ENCODE assay signal across 10 mouse cellular contexts in the genomic region with DNA sequence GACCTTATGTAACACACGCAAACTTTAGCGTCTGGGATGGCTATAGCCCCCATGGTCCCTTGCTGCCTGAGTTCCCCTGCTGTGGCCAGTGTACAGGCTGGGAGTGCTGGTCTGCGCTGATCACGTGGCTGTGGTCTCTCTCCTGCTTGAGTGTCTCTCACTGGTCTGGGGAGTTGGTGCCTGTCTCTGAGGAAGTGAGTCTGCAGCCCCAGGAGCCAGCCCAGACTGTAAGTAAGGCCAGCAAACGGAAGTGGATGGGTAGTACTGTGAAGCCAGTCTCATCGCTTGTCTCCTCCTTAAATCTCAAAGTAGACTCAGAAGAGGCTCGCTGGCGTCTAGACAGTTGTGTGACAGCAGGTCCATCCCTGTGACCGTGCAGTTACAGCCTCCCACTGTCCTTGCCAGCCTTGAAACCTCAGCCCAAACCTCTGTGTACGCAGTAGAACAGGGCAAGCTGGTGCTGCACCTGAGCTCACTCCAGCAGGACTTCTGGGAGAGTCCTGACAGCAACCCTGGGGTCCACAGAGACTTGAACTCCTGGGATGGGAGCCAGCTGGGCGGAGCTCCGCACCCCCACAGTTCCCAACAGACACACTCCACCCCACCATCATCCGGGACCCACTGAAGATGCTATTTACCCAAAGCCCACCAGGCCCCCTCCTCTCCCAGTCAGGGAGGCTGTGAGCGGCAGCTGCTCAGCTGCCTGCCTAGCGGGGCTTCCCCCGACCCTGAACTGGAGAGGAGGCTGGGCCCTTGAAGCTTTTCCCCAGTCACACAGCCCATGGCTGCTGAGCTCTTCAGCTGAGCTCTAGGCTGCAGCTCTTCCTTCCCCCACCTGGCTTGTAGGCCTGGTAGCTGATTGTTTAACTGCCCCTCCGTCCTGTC. TPM values are rescaled to one million over a fixed set of nuclear protein-coding genes. Genes with fewer than 3 reads are reported as not detected.
A peak's percentile ranks its signal among the peaks of the same experiment; 100 is the strongest.
DNase-seq lines count a peak whose midpoint lies in the region; ATAC-seq and TF ChIP-seq lines count a peak whose summit lies in the region.
"Had no signal": no experiment of that assay in that cellular context is flagged by ENCODE, and none has a peak within 500 bp of the region (broad histone marks: within the 10 kb centered on the region; RNA-seq: fewer than 3 reads in every experiment).

No protein-coding gene starts in this region.

- ATAC-seq in lung, embryonic 14.5 days (ENCODE audit: insufficient read depth), result peak; percentile 23; the same call in 1 of the 2 replicates
- ATAC-seq in hindbrain, embryonic 12.5 days (ENCODE audit: low FRiP score), result peak; percentile 63

- H3K4me2 ChIP-seq in lung, embryonic 14.5 days, result no peak overlapping the region
- H3K4me2 ChIP-seq in hindbrain, embryonic 12.5 days (replicated peaks), result no peak overlapping the region

- no peaks in the 10 kb centered on the region for H3K9me3 ChIP-seq in lung, embryonic 14.5 days (ENCODE audit: low read depth, low read length)
- H3K9me3 ChIP-seq in hindbrain, embryonic 12.5 days (replicated peaks), result no peaks in the 10 kb centered on the region

- intact Hi-C loops in gastrocnemius, adult 2 months (cut with DNase I), result no loop called here
- intact Hi-C loops in gastrocnemius, postnatal 36 days (cut with DNase I), result no loop called here

- H3K4me1 ChIP-seq in lung, embryonic 14.5 days (ENCODE audit: insufficient read depth), result peaks cover 6% of the 10 kb centered on the region
- H3K4me1 ChIP-seq in hindbrain, embryonic 12.5 days, result peaks cover 31% of the 10 kb centered on the region
- peaks cover 6% of the 10 kb centered on the region; the same call in 1 of the 2 replicates for H3K4me1 ChIP-seq in kidney, adult 2 months (ENCODE audit: control insufficient read depth, insufficient read depth, low read length)

- H3K27me3 ChIP-seq in lung, embryonic 14.5 days (ENCODE audit: insufficient read depth, low read length), result no peaks in the 10 kb centered on the region
- H3K27me3 ChIP-seq in hindbrain, embryonic 12.5 days, result no peaks in the 10 kb centered on the region
- H3K27me3 ChIP-seq in kidney, adult 2 months (replicated peaks; ENCODE audit: control insufficient read depth, insufficient read depth, low read length), result no peaks in the 10 kb centered on the region

- WGBS in lung, embryonic 14.5 days, result 50% methylated on average over 17 of the region's 17 CpGs
- 70% methylated on average over 17 of the region's 17 CpGs for WGBS in hindbrain, embryonic 12.5 days
- 79% methylated on average over 17 of the region's 17 CpGs for WGBS in kidney, adult 2 months

- no peak overlapping the region for H3K4me3 ChIP-seq in gastrocnemius, adult 2 months
- H3K4me3 ChIP-seq in lung, embryonic 14.5 days (ENCODE audit: low read depth, low read length), result no peak overlapping the region
- H3K4me3 ChIP-seq in hindbrain, embryonic 12.5 days, result no peak overlapping the region
- no peak overlapping the region for H3K4me3 ChIP-seq in kidney, adult 2 months (ENCODE audit: insufficient read depth, low read depth, low read length)
- H3K4me3 ChIP-seq: heart, adult 2 months had no signal

- H3K9ac ChIP-seq in lung, embryonic 14.5 days, result 0 out of 2 replicates have a peak overlapping the region, but pooled peaks have one; percentile 18
- 0 out of 2 replicates have a peak overlapping the region, but pooled peaks have one; percentile 13 for H3K9ac ChIP-seq in hindbrain, embryonic 12.5 days
- H3K9ac ChIP-seq: liver, embryonic 14.5 days had no signal

- no peak for DNase-seq in gastrocnemius, adult 2 months
- DNase-seq in gastrocnemius, postnatal 36 days, result no peak
- no peak for DNase-seq in lung, embryonic 14.5 days
- DNase-seq in lung, postnatal 25 days (ENCODE audit: low spot score), result no peak
- DNase-seq in natural killer cell, adult 2 months (ENCODE audit: low spot score in 2 of 2), result peak; percentile 49 to 56
- no peak for DNase-seq in adrenal gland, adult 8-10 months
- DNase-seq in kidney, adult 2 months, result no peak

- peak overlapping the region; percentile 87 for H3K27ac ChIP-seq in gastrocnemius, adult 2 months
- peak overlapping the region; percentile 24; the same call in 1 of the 2 replicates for H3K27ac ChIP-seq in lung, embryonic 14.5 days (ENCODE audit: low read depth)
- H3K27ac ChIP-seq in hindbrain, embryonic 12.5 days, result peak overlapping the region; percentile 66
- H3K27ac ChIP-seq in kidney, adult 2 months (ENCODE audit: insufficient read depth, low read depth, low read length), result no peak overlapping the region
- H3K27ac ChIP-seq: heart, adult 2 months; liver, embryonic 14.5 days had no signal

- no peak for TF ChIP-seq POLR2A in kidney, adult 2 months (IDR thresholded peaks at IDR 0.05; ENCODE audit: low read depth, low read length)

- no peak for TF ChIP-seq CTCF in gastrocnemius, adult 2 months (IDR thresholded peaks at IDR 0.05)
- no peak for TF ChIP-seq CTCF in lung, embryonic 14.5 days (IDR thresholded peaks at IDR 0.05; ENCODE audit: low read depth)
- TF ChIP-seq CTCF in kidney, adult 2 months (conservative IDR thresholded peaks at IDR 0.05; ENCODE audit: insufficient read depth, insufficient read length, low read depth, low read length), result no peak

- peaks cover 10% of the 10 kb centered on the region; the same call in 1 of the 2 replicates for H3K36me3 ChIP-seq in lung, embryonic 14.5 days (ENCODE audit: insufficient read depth)
- 0 out of 2 replicates have a peak, but pooled peaks cover 5% of the 10 kb centered on the region for H3K36me3 ChIP-seq in hindbrain, embryonic 12.5 days
- H3K36me3 ChIP-seq in kidney, adult 2 months (ENCODE audit: control insufficient read depth, insufficient read depth, low read length), result no peaks in the 10 kb centered on the region

RNA-seq across cellular contexts. Expression of a gene that starts 18.6 kb away (rescaled TPM):
- 10 to 100 TPM in 1 of 2 experiments, 1 to 10 TPM in 1; 9.4 to 11.2 TPM for total RNA-seq in gastrocnemius, adult 2 months (2021)
- 10 to 100 TPM in 1 of 2 experiments, 1 to 10 TPM in 1; 7.0 to 10.3 TPM for total RNA-seq in gastrocnemius, postnatal 36 days (2021)
- polyA plus RNA-seq in lung, embryonic 14.5 days (2014; fragmentation: Nextera tagmentation; extraction: Ambion mirVana), result 28.2 and 35.3 TPM in 2 replicates
- 24.7 and 28.3 TPM in 2 replicates for polyA plus RNA-seq in hindbrain, embryonic 12.5 days (2016; fragmentation: Nextera tagmentation; extraction: Ambion mirVana)
- 10 to 100 TPM; 24.9 to 45.2 (median 36.2) TPM for total RNA-seq in adrenal gland, adult 8-10 months (2022)
- 11.4 and 12.1 TPM in 2 replicates for polyA plus RNA-seq in kidney, adult 2 months (2012; rRNA removed)

RNA-seq across cellular contexts. Expression of a gene that starts 33.6 kb away (rescaled TPM):
- total RNA-seq in gastrocnemius, adult 2 months (2021), result 100 to 1,000 TPM; 382 to 410 TPM
- total RNA-seq in gastrocnemius, postnatal 36 days (2021), result 100 to 1,000 TPM; 327 to 414 TPM
- 799 and 802 TPM in 2 replicates for polyA plus RNA-seq in lung, embryonic 14.5 days (2014; fragmentation: Nextera tagmentation; extraction: Ambion mirVana)
- polyA plus RNA-seq in hindbrain, embryonic 12.5 days (2016; fragmentation: Nextera tagmentation; extraction: Ambion mirVana), result 287 and 354 TPM in 2 replicates
- 100 to 1,000 TPM; 742 to 804 (median 775) TPM for total RNA-seq in adrenal gland, adult 8-10 months (2022)
- polyA plus RNA-seq in kidney, adult 2 months (2012; rRNA removed), result 2,603 and 2,904 TPM in 2 replicates

RNA-seq across cellular contexts. Expression of a gene that starts 55.9 kb away (rescaled TPM):
- 1 to 10 TPM; 6.9 to 7.4 TPM for total RNA-seq in gastrocnemius, adult 2 months (2021)
- 1 to 10 TPM; 5.7 to 8.1 TPM for total RNA-seq in gastrocnemius, postnatal 36 days (2021)
- 11.2 and 11.3 TPM in 2 replicates for polyA plus RNA-seq in lung, embryonic 14.5 days (2014; fragmentation: Nextera tagmentation; extraction: Ambion mirVana)
- 7.0 and 7.7 TPM in 2 replicates for polyA plus RNA-seq in hindbrain, embryonic 12.5 days (2016; fragmentation: Nextera tagmentation; extraction: Ambion mirVana)
- total RNA-seq in adrenal gland, adult 8-10 months (2022), result 10 to 100 TPM in 3 of 4 experiments, 1 to 10 TPM in 1; 8.5 to 21.1 (median 13.3) TPM
- polyA plus RNA-seq in kidney, adult 2 months (2012; rRNA removed), result 15.7 and 17.8 TPM in 2 replicates

Comparison
In these comparisons a context has a peak if more than half of its experiments do, and no peak if none do; other contexts are left out.
1. DNase-seq: peak in natural killer cell, adult 2 months (2 of 2); none in gastrocnemius, adult 2 months (single experiment), gastrocnemius, postnatal 36 days (0 of 2), lung, embryonic 14.5 days (single experiment), lung, postnatal 25 days (single experiment), adrenal gland, adult 8-10 months (single experiment) and kidney, adult 2 months (single experiment).